Mouse (Mus musculus) CH12.LX (cell line): Measurements from ENCODE around the gene Mrpl52. TPM values are rescaled to one million over a fixed set of nuclear protein-coding genes. Genes with fewer than 3 reads are reported as not detected.

Source experiments
- DNase-seq: peaks from one replicate; pipeline ENCODE4 v3.0.0-alpha.2; 2013; ENCODE audit errors: extremely low read depth
- H3K27ac ChIP-seq: 2 replicates; pipeline ENCODE4 v1.5.1; 2012; ENCODE audit warnings: low read depth, mild to moderate bottlenecking, control low read depth, moderate library complexity; ENCODE audit not compliant: insufficient read depth
- H3K27me3 ChIP-seq: replicated peaks from 2 replicates; pipeline ENCODE3; 2012; ENCODE audit warnings: inconsistent platforms
- H3K36me3 ChIP-seq, 2 experiments: replicated peaks in 1 of 2; 2 replicates each; pipeline versions ENCODE3 to v1.6.1; 2012; ENCODE audit warnings: inconsistent platforms in 1 of 2, low read length in 1 of 2, mild to moderate bottlenecking in 1 of 2, mixed read lengths in 1 of 2, moderate library complexity in 1 of 2; ENCODE audit not compliant: control insufficient read depth in 1 of 2, insufficient read depth in 1 of 2
- H3K4me1 ChIP-seq, 2 experiments: 2 replicates each; pipeline ENCODE4 v1.6.1; 2012; ENCODE audit warnings: inconsistent platforms in 1 of 2, moderate library complexity in 1 of 2; ENCODE audit not compliant: insufficient read depth in 2 of 2, control insufficient read depth in 1 of 2
- H3K4me2 ChIP-seq: 2 replicates; pipeline ENCODE4 v1.6.1; 2012; ENCODE audit warnings: low read depth, mild to moderate bottlenecking, control low read depth; ENCODE audit not compliant: poor library complexity, insufficient read depth, severe bottlenecking
- H3K4me3 ChIP-seq, 3 experiments: fragments of 150-350 bp in 1 of 3; sonication (generic) in 1 of 3; replicated peaks in 1 of 3; 2 replicates each; pipeline versions ENCODE3 to v1.5.1; 2011 to 2012; ENCODE audit warnings: low read depth in 2 of 3, low read length in 2 of 3, mild to moderate bottlenecking in 2 of 3, moderate library complexity in 2 of 3, control low read depth in 1 of 3, improper control_type of control experiment in 1 of 3, inconsistent platforms in 1 of 3, mixed read lengths in 1 of 3; ENCODE audit not compliant: poor library complexity in 1 of 3
- H3K79me2 ChIP-seq: replicated peaks from 2 replicates; pipeline ENCODE4 v1.6.1; 2012; ENCODE audit warnings: mild to moderate bottlenecking, moderate library complexity; ENCODE audit not compliant: control insufficient read depth, poor library complexity, insufficient read depth, severe bottlenecking; ENCODE audit errors: extremely low read depth
- H3K9ac ChIP-seq: 2 replicates; pipeline ENCODE4 v1.6.1; 2012; ENCODE audit warnings: low read depth, mild to moderate bottlenecking, control low read depth, moderate library complexity; ENCODE audit not compliant: insufficient read depth
- H3K9me3 ChIP-seq: replicated peaks from 2 replicates; pipeline ENCODE3; 2012; ENCODE audit warnings: low read length, inconsistent platforms, mixed read lengths
- BHLHE40 ChIP-seq: IDR thresholded peaks from 2 replicates; pipeline ENCODE4 v1.6.1; 2011; ENCODE audit warnings: mild to moderate bottlenecking, low read depth, low read length, improper control_type of control experiment
- CHD1 ChIP-seq: IDR thresholded peaks from 2 replicates; pipeline ENCODE4 v1.6.1; 2012; ENCODE audit warnings: low read depth, low read length, improper control_type of control experiment, inconsistent platforms
- CHD2 ChIP-seq: IDR thresholded peaks from 2 replicates; pipeline ENCODE4 v1.6.1; 2011; ENCODE audit warnings: low read length, improper control_type of control experiment
- CTCF ChIP-seq, 2 experiments: IDR thresholded peaks in 1 of 2; conservative IDR thresholded peaks in 1 of 2; 2 replicates each; pipeline ENCODE4 v1.5.1; 2011 to 2012; ENCODE audit warnings: low read depth in 2 of 2, low read length in 2 of 2, improper control_type of control experiment in 1 of 2, inconsistent platforms in 1 of 2, mild to moderate bottlenecking in 1 of 2, moderate library complexity in 1 of 2
- E2F4 ChIP-seq: IDR thresholded peaks from 2 replicates; pipeline ENCODE4 v1.6.1; 2011; ENCODE audit warnings: low read depth, low read length, improper control_type of control experiment; ENCODE audit not compliant: insufficient replicate concordance
- ELF1 ChIP-seq: IDR thresholded peaks from 2 replicates; pipeline ENCODE4 v1.6.1; 2014; ENCODE audit warnings: low read depth, mild to moderate bottlenecking, inconsistent platforms, low read length, improper control_type of control experiment
- EP300 ChIP-seq: IDR thresholded peaks from 2 replicates; pipeline ENCODE4 v1.6.1; 2011; ENCODE audit warnings: low read length, improper control_type of control experiment
- ETS1 ChIP-seq: conservative IDR thresholded peaks from 2 replicates; pipeline ENCODE4 v1.6.1; 2012; ENCODE audit warnings: low read depth, mild to moderate bottlenecking, inconsistent platforms, low read length, improper control_type of control experiment, moderate library complexity
- GABPA ChIP-seq: IDR thresholded peaks from 2 replicates; pipeline ENCODE4 v1.6.1; 2012; ENCODE audit warnings: low read depth, low read length, improper control_type of control experiment, inconsistent platforms; ENCODE audit not compliant: insufficient replicate concordance
- HCFC1 ChIP-seq: IDR thresholded peaks from 2 replicates; pipeline ENCODE4 v1.6.1; 2012; ENCODE audit warnings: low read depth, mild to moderate bottlenecking, inconsistent platforms, low read length, improper control_type of control experiment
- IRF4 ChIP-seq: IDR thresholded peaks from 2 replicates; pipeline ENCODE4 v1.6.1; 2014; ENCODE audit warnings: low read depth, mild to moderate bottlenecking, inconsistent platforms, low read length, improper control_type of control experiment
- JUN ChIP-seq: IDR thresholded peaks from 2 replicates; pipeline ENCODE4 v1.6.1; 2011; ENCODE audit warnings: low read depth, mild to moderate bottlenecking, low read length, improper control_type of control experiment, moderate library complexity; ENCODE audit not compliant: insufficient read depth
- JUND ChIP-seq: conservative IDR thresholded peaks from 2 replicates; pipeline ENCODE4 v1.6.1; 2011; ENCODE audit warnings: low read depth, low read length, improper control_type of control experiment
- KAT2A ChIP-seq: IDR thresholded peaks from 2 replicates; pipeline ENCODE4 v1.6.1; 2012; ENCODE audit warnings: low read length, improper control_type of control experiment, inconsistent platforms; ENCODE audit not compliant: insufficient replicate concordance
- MAFK ChIP-seq: IDR thresholded peaks from 2 replicates; pipeline ENCODE4 v1.6.1; 2011; ENCODE audit warnings: low read length, improper control_type of control experiment; ENCODE audit not compliant: insufficient replicate concordance
- MAX ChIP-seq: IDR thresholded peaks from 2 replicates; pipeline ENCODE4 v1.6.1; 2011; ENCODE audit warnings: low read length, improper control_type of control experiment
- MAZ ChIP-seq: IDR thresholded peaks from 2 replicates; pipeline ENCODE4 v1.6.1; 2012; ENCODE audit warnings: low read depth, mild to moderate bottlenecking, inconsistent platforms, low read length, improper control_type of control experiment, moderate library complexity
- MEF2A ChIP-seq: IDR thresholded peaks from 2 replicates; pipeline ENCODE4 v1.6.1; 2014; ENCODE audit warnings: low read depth, mild to moderate bottlenecking, inconsistent platforms, low read length, improper control_type of control experiment, borderline replicate concordance
- MXI1 ChIP-seq: IDR thresholded peaks from 2 replicates; pipeline ENCODE4 v1.6.1; 2011; ENCODE audit warnings: mild to moderate bottlenecking, low read depth, low read length, improper control_type of control experiment
- MYC ChIP-seq: IDR thresholded peaks from 2 replicates; pipeline ENCODE4 v1.6.1; 2011; ENCODE audit warnings: low read depth, mild to moderate bottlenecking, improper control_type of control experiment, low read length
- NELFE ChIP-seq: IDR thresholded peaks from 2 replicates; pipeline ENCODE4 v1.6.1; 2011; ENCODE audit warnings: low read depth, low read length, improper control_type of control experiment
- NRF1 ChIP-seq: IDR thresholded peaks from 2 replicates; pipeline ENCODE4 v1.6.1; 2014; ENCODE audit warnings: low read depth, mild to moderate bottlenecking, inconsistent platforms, low read length, improper control_type of control experiment, moderate library complexity
- PAX5 ChIP-seq: IDR thresholded peaks from 2 replicates; pipeline ENCODE4 v1.6.1; 2012; ENCODE audit warnings: low read length, inconsistent platforms, mixed read lengths
- POLR2A ChIP-seq: IDR thresholded peaks from 2 replicates; pipeline ENCODE4 v1.6.1; 2011; ENCODE audit warnings: low read depth, mild to moderate bottlenecking, improper control_type of control experiment, low read length
- POLR2AphosphoS2 ChIP-seq: IDR thresholded peaks from 2 replicates; pipeline ENCODE4 v1.6.1; 2011; ENCODE audit warnings: low read depth, low read length, improper control_type of control experiment
- RAD21 ChIP-seq: IDR thresholded peaks from 2 replicates; pipeline ENCODE4 v1.6.1; 2011; ENCODE audit warnings: low read depth, mild to moderate bottlenecking, low read length, improper control_type of control experiment, moderate library complexity
- RCOR1 ChIP-seq: conservative IDR thresholded peaks from 2 replicates; pipeline ENCODE4 v1.6.1; 2012; ENCODE audit warnings: low read depth, mild to moderate bottlenecking, inconsistent platforms, low read length, improper control_type of control experiment
- SIN3A ChIP-seq: IDR thresholded peaks from 2 replicates; pipeline ENCODE4 v1.6.1; 2012; ENCODE audit warnings: low read length, improper control_type of control experiment, inconsistent platforms
- SMC3 ChIP-seq: IDR thresholded peaks from 2 replicates; pipeline ENCODE4 v1.6.1; 2011; ENCODE audit warnings: low read depth, low read length, improper control_type of control experiment
- TBP ChIP-seq: conservative IDR thresholded peaks from 2 replicates; pipeline ENCODE4 v1.6.1; 2011; ENCODE audit warnings: low read depth, low read length, improper control_type of control experiment
- TCF12 ChIP-seq: IDR thresholded peaks from 2 replicates; pipeline ENCODE4 v1.6.1; 2014; ENCODE audit warnings: low read depth, mild to moderate bottlenecking, inconsistent platforms, low read length, improper control_type of control experiment
- UBTF ChIP-seq: IDR thresholded peaks from 2 replicates; pipeline ENCODE4 v1.6.1; 2012; ENCODE audit warnings: low read depth, mild to moderate bottlenecking, inconsistent platforms, low read length, improper control_type of control experiment, moderate library complexity
- USF1 ChIP-seq: IDR thresholded peaks from 2 replicates; pipeline ENCODE4 v1.6.1; 2014; ENCODE audit warnings: low read depth, mild to moderate bottlenecking, inconsistent platforms, low read length, improper control_type of control experiment
- USF2 ChIP-seq: conservative IDR thresholded peaks from 2 replicates; pipeline ENCODE4 v1.6.1; 2011; ENCODE audit warnings: low read depth, low read length, improper control_type of control experiment
- ZC3H11A ChIP-seq: IDR thresholded peaks from 2 replicates; pipeline ENCODE4 v1.6.1; 2012; ENCODE audit warnings: low read depth, mild to moderate bottlenecking, inconsistent platforms, low read length, improper control_type of control experiment
- ZKSCAN1 ChIP-seq: IDR thresholded peaks from 2 replicates; pipeline ENCODE4 v1.6.1; 2012; ENCODE audit warnings: low read depth, inconsistent platforms, low read length, improper control_type of control experiment, borderline replicate concordance
- ZMIZ1 ChIP-seq: IDR thresholded peaks from 2 replicates; pipeline ENCODE4 v1.6.1; 2012; ENCODE audit warnings: low read depth, mild to moderate bottlenecking, inconsistent platforms, low read length, improper control_type of control experiment
- ZNF384 ChIP-seq: IDR thresholded peaks from 2 replicates; pipeline ENCODE4 v1.6.1; 2012; ENCODE audit warnings: low read depth, low read length, improper control_type of control experiment, inconsistent platforms
- dilution Hi-C: fragments of 300-500 bp; cut with MboI; formaldehyde crosslinking; loops from 2 replicates; pipeline ENCODE4 v1.14.3; 2020; ENCODE audit warnings: low sequenced_read_pairs; ENCODE audit not compliant: extremely low pct_unique_long_range_greater_than_20kb, extremely low pct_ligation_motif_present
- in situ Hi-C: fragments of 300-500 bp; cut with MboI; formaldehyde crosslinking; loops from 3 replicates; pipeline ENCODE4 v1.14.3; 2019; ENCODE audit warnings: low sequenced_read_pairs, low pct_ligation_motif_present, low pct_unique_long_range_greater_than_20kb, mixed read lengths
- polyA plus RNA-seq: library from polyadenylated mRNA; unstranded; fragments of >175 nt; gene quantifications from 2 replicates; pipeline ENCODE4 v1.2.1, GENCODE M21; 2012; ENCODE audit warnings: low read depth; ENCODE audit not compliant: insufficient read length
- total RNA-seq, 2 experiments: library from RNA; depleted of rRNA; stranded (reverse); fragments of 300-350 nt in 1 of 2; fragments of >200 nt in 1 of 2; gene quantifications; 2 replicates each; pipeline ENCODE4 v1.2.3; 2012 to 2014

Gene Mrpl52
- total and polyA plus RNA-seq, 3 experiments: 87.9 to 309 (median 230) TPM

DNA sequence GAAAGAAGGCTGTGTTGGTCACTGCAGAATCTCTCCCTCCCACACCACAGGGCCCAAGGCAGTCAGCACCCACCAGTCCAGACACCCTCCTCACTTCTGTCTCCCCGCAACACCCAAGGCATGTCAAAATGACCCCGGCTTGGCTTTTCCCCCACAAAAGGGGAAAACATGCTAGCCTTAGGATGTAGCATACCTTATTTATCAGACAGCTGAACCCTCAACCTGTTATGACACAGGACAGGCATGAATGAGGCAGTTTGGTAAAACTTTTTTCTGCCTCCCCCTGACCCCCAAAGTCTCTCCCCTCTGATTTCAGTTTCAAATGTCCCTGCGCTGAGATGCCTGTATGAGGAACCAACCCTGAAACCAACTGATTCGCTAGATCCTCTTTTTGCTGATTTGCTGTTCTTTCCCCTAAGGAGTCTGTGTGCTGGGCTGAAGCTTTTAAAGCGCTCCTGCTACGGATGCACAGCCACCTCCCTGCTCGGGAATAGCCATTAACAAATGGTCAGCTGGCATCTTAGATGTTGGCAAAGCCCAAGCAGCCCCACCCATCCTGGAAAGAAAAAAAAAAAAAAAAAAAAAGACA lies 17.6 kb upstream of the Mrpl52 start:
- Histone ChIP-seq H3K9ac (peak overlapping the region; percentile 57; the same call in 1 of the 2 replicates), H3K79me2 (peaks cover 48% of the 10 kb centered on the region), H3K4me2 (peak overlapping the region; percentile 68), H3K27me3 (no peaks in the 10 kb centered on the region), H3K4me1 (peaks cover 14 to 72% of the 10 kb centered on the region in 2 experiments), H3K36me3 (peaks cover 16 to 24% of the 10 kb centered on the region in 2 experiments), H3K9me3 (no peaks in the 10 kb centered on the region), H3K4me3 (peak overlapping the region; percentile 40 to 72 (median 49)), H3K27ac (peak overlapping the region; percentile 88)
- no peak; the same call in none of the 2 replicates for TF ChIP-seq POLR2A
- TF ChIP-seq CHD1: no peak
- TF ChIP-seq TCF12: peak; percentile 51; the same call in 1 of the 2 replicates
- peak; percentile 76 for TF ChIP-seq ZNF384
- no peak for TF ChIP-seq HCFC1
- TF ChIP-seq MAZ: peak; percentile 46; the same call in 1 of the 2 replicates
- TF ChIP-seq MEF2A: no peak
- TF ChIP-seq MYC: peak; percentile 82; the same call in 1 of the 2 replicates
- peak; percentile 27; the same call in 1 of the 2 replicates for TF ChIP-seq NELFE
- TF ChIP-seq SMC3: no peak
- TF ChIP-seq MXI1: no peak
- peak; percentile 72; the same call in 1 of the 2 replicates for TF ChIP-seq SIN3A
- no peak for TF ChIP-seq ZKSCAN1
- TF ChIP-seq CHD2: no peak
- TF ChIP-seq UBTF: no peak
- TF ChIP-seq JUN: no peak
- TF ChIP-seq ZMIZ1: no peak
- peak; percentile 73; the same call in 1 of the 2 replicates for TF ChIP-seq TBP
- TF ChIP-seq NRF1: no peak
- TF ChIP-seq MAX: 0 out of 2 replicates have a peak, but pooled peaks have one; percentile 53
- no peak for TF ChIP-seq POLR2AphosphoS2
- no peak for TF ChIP-seq E2F4
- TF ChIP-seq JUND: no peak
- no peak for TF ChIP-seq CTCF (conservative IDR thresholded peaks at IDR 0.05 in 1 of 2, IDR thresholded peaks at IDR 0.05 in 1 of 2; ENCODE audit: low read depth in 2 of 2, low read length in 2 of 2)
- 0 out of 2 replicates have a peak, but pooled peaks have one; percentile 2 for TF ChIP-seq KAT2A
- peak; percentile 82 for TF ChIP-seq EP300
- TF ChIP-seq ELF1: no peak
- TF ChIP-seq USF2: no peak
- no peak for TF ChIP-seq ZC3H11A
- peak; percentile 87 for TF ChIP-seq IRF4
- TF ChIP-seq BHLHE40: no peak
- TF ChIP-seq RCOR1: no peak
- no peak for TF ChIP-seq GABPA
- TF ChIP-seq RAD21: no peak
- TF ChIP-seq MAFK: peak; percentile 81; the same call in 1 of the 2 replicates
- TF ChIP-seq USF1: no peak
- TF ChIP-seq ETS1: 0 out of 2 replicates have a peak, but pooled peaks have one; percentile 4
- no peak for TF ChIP-seq PAX5
- peak; percentile 80 for DNase-seq
- in situ Hi-C loops (loop anchor here (25.0 kb wide), 1 partner anchor 347 kb away; no protein-coding TSS in a partner anchor), dilution Hi-C loops (no loop called here)
